Mouse (Mus musculus) spleen, postnatal 14 days (tissue): ENCODE measurements around the gene Metap1.
A peak's percentile ranks its signal among the peaks of the same experiment; 100 is the strongest.

ENCODE experiments used
- DNase-seq, 2 experiments: peaks; one replicate each; pipeline ENCODE4 v3.0.0; 2021 to 2022; ENCODE audit warnings: low spot score in 2 of 2

Metap1 gene

DNA sequence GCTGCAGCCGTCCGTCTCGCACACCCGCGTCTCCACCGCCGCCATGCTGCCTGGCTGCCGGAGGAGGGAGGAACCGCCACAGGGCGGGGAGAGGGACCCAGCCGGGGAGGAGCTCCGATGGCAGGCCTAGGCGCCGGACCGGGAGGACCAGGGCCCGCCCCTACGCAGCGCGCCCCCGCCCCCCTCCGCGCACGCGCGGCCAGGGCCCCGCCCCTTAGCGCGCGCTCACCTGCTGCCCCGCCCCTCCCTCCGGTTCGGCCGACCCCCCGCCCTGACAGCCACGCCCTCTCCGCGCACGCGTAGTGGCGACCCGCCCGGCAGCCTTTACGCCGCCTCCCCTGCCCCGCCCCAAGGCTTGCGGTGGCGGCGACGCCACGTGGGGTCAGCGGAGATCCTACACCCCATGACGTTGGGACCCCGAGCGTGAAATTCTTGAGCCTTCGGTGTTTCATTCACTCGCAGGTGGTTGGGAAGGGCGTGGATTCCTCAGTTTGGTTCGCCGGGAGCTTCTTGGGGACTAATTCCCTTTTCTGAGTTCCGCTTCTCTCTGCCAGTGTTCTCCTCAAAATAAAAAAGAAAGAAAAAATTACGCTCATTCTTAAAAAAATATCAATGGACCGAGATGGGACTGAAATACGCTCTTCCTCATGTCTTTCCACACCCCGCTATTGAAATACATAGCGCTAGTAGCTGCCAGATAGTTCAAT lies at the start of gene Metap1:
Gene Metap1 (minus strand): TSS at position 189 of the 707 bp plus-strand sequence.
- peak; percentile 98 for DNase-seq

DNA sequence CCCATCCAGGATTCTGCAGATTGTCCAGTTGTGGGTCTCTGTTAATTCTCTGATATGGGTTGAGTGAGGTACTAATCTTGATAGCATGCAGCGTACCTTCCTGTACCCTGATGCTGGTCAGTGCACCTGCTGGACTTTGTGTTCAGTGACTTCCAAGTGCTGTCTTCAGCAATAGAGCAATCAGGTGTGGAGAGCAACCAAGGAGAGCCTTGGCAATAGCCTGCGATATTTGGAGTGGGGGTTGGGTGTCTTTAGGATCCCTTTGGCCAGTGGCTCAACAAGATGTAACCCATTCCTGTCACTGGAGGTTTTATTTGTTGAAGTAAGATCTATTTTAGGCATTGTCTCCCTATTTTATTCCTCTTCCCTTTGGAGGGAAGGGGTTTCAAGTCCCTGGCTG lies 46.7 kb upstream of the Metap1 start:
- DNase-seq = no peak

GRCm38 (mm10) chr3:138532764-138533163 lies 43.4 kb upstream of the Metap1 start:
- DNase-seq = no peak

DNA sequence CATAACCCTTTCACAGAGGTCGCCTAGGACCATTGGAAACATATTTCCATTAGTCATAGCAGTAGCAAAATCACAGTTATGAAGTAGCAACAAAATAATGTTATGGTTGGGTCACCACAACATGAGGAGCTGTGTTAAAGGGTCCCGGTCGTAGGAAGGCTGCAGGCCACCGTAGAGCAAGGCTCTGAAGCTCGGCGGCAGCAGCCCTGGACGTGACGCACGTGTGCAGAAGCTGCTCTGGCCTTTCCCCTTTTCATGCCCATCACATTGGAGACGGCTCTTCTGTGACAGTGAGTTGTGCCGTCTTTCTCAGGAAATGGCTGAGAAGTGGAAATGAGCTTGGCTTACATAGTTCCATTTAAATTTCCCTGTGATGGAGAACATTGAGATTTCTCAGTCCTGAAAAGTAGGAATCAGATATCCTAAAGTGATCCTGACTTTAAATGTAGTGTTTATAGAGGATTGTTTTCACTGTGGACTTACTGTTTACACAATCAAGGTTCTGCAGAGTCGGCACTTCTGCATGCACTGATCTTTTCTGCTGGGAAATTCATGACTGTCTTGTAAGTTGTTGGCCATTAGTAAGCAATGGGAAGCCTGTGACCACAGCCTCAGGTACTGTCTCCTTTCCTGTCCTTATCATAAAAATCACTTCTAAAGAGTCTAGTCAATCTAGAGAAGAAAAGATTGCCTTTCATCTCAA lies 42.3 kb upstream of the Metap1 start:
- no peak for DNase-seq

GRCm38 (mm10) chr3:138530578-138531478 lies 41.5 kb upstream of the Metap1 start:
- no peak for DNase-seq

- DNase-seq = no peak
Observed at GRCm38 (mm10) chr3:138528265-138528664, 39.0 kb upstream of the Metap1 start.

DNA sequence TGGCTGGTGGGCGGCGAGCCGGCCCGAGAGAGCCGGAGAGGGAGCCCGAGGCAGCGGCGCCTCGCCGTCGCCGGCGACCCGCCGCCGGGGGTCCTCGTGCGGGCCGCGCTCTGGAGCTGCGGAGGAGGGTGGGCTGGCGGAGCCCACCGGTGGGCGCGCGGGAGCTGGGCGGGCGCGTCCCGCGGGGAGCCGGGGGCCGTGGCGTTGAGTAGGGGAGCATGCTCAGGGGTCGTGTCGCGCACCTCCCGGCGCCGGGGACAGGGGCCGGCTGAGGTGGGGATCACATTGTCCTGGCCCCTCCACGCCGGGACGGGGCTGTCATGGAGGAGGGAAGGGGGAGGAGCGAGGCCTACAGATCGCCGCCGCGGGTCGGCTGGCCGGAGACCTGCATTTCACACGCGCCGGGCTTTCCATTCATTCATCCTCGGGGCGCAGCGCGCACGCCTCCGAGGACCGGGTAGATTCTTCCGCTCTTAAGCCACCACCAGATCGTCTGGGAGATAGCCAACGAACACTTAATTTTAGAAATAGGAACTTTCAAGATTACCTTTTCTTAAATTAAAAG lies 38.4 kb upstream of the Metap1 start:
- peak; percentile 48 to 53 for DNase-seq

DNA sequence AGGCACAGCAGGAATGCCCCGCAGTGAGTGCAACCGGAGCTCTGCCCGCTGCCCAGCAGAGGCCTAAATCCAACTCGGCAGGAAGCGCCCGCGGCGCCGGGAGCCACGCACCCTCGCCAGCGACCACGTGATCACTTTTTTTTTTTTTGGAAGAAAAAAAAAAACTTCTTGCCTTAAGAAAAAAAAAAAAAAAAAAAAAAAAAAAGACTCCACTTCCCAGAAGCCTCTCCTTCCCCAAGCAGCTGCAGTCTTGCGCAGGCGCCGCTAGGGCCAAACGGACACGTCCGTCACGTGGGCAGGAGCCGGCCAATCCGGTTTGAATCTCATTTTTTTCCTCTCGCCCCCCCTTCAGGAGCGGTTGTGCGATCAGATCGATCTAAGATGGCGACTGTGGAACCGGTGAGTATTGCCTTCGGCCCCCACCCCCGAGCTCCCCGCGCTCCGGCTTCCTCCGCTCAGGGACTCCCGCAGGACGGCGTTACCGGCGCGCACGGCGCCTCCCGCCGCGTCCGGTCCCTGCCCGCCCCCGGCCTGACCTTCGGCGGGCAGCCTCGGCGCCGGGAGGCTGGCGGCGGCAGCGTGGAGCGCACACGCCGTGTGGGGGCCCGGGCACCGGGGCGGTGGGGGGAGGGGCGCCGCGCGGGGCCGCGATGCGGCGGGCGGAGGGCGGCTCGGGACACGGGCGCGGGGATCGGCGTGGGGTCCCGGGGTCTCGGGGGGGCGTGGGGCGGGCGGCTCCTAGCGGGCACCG lies 37.8 kb upstream of the Metap1 start:
- peak; percentile 90 to 91 for DNase-seq

- peak; percentile 14 to 21 for DNase-seq
Observed at GRCm38 (mm10) chr3:138526073-138526915, 37.0 kb upstream of the Metap1 start, which contains the start of gene Eif4e. TSS of gene Eif4e (plus strand) at chr3:138526179.

GRCm38 (mm10) chr3:138525494-138525893 lies 36.2 kb upstream of the Metap1 start:
- no peak for DNase-seq

DNA sequence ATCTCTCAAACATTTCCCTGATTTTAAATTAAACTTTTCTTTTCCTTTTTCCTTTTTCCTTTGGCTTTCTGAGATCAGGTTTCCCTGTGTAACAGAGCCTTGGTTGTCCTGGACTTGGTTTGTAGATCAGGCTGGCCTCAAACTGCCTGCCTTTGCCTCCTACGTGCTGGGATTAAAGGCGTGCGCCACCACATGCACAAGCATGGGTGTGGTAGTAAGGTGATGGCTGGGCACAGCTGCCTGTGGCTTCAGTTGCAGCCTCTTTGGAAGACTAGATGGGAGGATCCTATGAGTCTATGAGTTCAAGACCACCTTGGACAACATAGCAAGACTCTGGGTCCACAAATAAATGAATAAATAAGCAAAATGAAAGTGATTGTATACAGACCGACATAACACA lies 34.6 kb upstream of the Metap1 start:
- DNase-seq = no peak

DNA sequence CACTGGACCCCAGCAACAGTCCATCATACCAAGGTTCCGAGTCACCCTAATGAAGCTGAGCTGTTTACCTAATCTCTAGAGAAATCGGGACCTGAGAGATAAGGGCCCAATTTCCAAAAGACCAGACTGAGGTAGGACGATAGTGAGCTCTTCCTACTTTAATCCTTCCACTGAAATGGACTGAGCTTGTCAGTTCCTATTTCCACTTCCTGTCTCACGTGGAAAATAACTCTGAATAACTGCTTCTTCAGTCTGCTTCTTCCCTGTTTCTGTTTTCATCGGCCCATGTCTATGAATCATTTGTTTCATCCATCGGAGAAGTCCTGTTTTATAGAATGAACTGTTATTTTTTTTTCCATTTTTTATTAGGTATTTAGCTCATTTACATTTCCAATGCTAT lies 29.9 kb upstream of the Metap1 start:
- no peak for DNase-seq

GRCm38 (mm10) chr3:138517881-138518280 lies 28.6 kb upstream of the Metap1 start:
- DNase-seq = peak in 1 of 2 experiments; percentile 18

DNA sequence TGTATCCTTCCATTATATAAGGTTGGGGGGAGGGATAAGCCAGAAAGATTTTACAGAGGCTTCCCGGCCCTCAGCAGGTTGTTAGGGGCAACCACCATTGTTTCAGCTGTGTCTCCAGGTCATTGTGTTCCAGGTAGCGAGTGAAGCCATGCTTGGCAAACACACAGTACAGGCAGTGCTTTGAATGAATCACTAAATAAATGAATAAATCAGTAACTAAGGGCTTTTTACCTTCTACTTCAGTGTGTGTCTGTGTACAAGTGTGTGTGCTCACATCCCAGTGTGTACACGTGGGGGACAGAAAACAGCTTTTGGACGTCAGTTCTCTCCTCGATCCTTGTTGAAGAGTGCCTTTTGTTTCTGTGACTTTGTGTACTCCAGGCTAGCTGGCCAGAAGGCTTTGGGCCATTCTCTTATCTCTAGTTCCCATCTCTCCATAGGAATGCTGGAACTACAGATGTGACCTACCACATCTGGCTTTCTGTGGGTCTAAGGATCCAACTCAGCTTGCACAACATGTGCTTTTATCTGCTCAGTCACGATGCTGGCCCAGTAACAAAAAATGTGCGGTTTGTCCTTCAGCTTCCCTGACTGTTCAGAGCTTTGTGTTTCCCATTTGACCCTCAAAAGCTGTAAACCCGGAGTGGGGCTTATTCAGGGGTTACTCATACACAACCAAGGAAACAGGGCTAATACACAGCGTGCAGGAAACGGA lies 26.5 kb upstream of the Metap1 start:
- DNase-seq = no peak

GRCm38 (mm10) chr3:138514749-138515148 lies 25.4 kb upstream of the Metap1 start:
- DNase-seq = no peak

DNA sequence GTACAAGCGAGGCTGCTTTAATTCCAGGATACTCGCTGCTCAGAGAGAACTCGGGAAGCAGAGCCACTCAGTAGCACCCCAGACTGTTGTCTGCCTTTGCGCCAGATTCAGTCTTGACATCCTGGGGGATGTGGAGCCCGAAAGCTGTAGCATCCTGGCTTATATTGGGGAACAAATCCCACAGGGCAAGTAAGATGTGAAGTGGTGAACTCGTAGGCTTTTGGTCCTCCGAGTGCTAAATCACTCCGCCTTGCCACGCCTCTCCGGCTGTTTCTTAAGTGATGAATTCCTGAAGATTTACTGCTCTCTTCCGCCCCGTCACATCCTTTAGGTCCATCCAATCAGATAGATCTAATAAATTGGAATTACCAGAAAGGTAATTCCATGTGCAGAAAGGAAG lies 23.9 kb upstream of the Metap1 start:
- DNase-seq = no peak

- DNase-seq = no peak
Observed at GRCm38 (mm10) chr3:138510471-138510870, 21.2 kb upstream of the Metap1 start.

GRCm38 (mm10) chr3:138509581-138509980 lies 20.3 kb upstream of the Metap1 start:
- no peak for DNase-seq

DNA sequence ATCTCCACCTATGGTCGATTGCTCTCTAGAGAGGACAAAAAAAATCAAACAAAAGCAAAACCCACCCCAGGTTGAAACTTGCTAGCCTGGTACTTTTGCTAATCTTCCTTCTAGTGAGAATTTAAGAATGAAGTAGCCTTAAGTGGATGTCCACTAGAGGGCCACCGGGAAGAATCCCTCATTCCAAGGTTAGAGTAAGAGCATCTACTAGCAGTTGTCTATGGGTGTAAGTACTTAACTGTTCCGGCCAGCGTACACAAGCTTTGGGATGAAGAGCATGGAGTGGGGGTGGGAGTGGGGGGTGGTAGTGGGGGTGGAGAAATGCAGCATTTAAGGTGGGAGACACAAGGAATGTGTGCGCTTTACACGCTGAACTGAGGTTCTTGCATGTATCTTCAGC lies 17.4 kb upstream of the Metap1 start:
- no peak for DNase-seq

DNA sequence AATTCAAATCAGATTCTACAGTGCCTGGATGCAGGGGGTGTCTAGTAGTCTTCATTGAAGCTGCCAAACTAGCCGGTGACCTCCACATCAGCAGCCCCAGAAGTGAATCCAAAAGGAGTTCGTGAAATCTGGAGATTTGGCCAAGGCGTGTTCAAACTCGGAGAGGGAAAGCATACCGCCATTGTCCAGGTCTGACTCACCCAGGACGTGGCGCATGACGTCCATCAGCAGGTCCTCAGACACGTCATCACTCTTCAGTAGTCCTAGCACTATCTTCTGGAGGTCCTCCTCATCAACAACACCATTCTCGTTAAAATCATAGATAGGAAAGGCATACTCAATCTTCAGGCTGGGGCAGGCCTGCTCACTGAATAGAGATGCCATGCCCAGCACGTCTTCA lies 14.4 kb upstream of the Metap1 start:
- DNase-seq = no peak
